Mouse (Mus musculus): ENCODE data around the gene Aldoc. TPM values are rescaled to one million over a fixed set of nuclear protein-coding genes. Genes with fewer than 3 reads are reported as not detected.

The Aldoc gene
- polyA plus RNA-seq, 1 experiment from 2014 or later = 11.2 TPM

- no peak for DNase-seq (ENCODE audit: low spot score)
- WGBS = 92% methylated on average over 2 of the region's 2 CpGs
- H3K27ac ChIP-seq = no peak overlapping the region
- H3K27me3 ChIP-seq (ENCODE audit: insufficient read depth, poor library complexity, severe bottlenecking) = no peaks in the 10 kb centered on the region
- H3K4me1 ChIP-seq = peaks cover 15% of the 10 kb centered on the region
- no peak overlapping the region for H3K4me3 ChIP-seq
- H3K9me3 ChIP-seq = no peaks in the 10 kb centered on the region
- H3K36me3 ChIP-seq = peaks cover 96% of the 10 kb centered on the region
These were observed 4.4 kb upstream of the Aldoc start for GRCm38 (mm10) chr11:78318411-78318810.

GRCm38 (mm10) chr11:78322076-78322831, 514 bp upstream of the Aldoc start:
- Histone ChIP-seq H3K9me3 (no peaks in the 10 kb centered on the region), H3K27ac (peak overlapping the region; percentile 71), H3K36me3 (peaks cover 75% of the 10 kb centered on the region), H3K4me3 (peak overlapping the region; percentile 44), H3K27me3 (ENCODE audit: insufficient read depth, poor library complexity, severe bottlenecking) (no peaks in the 10 kb centered on the region), H3K4me1 (peaks cover 23% of the 10 kb centered on the region)
- WGBS = 69% methylated on average over 2 of the region's 2 CpGs
- no peak for DNase-seq (ENCODE audit: low spot score)

GRCm38 (mm10) chr11:78324000-78324785, 1.4 kb downstream of the Aldoc start:
- peaks cover 30% of the 10 kb centered on the region for H3K4me1 ChIP-seq
- no peak for DNase-seq (ENCODE audit: low spot score)
- H3K4me3 ChIP-seq = no peak overlapping the region
- H3K27me3 ChIP-seq (ENCODE audit: insufficient read depth, poor library complexity, severe bottlenecking) = no peaks in the 10 kb centered on the region
- 87% methylated on average over 15 of the region's 15 CpGs for WGBS
- no peaks in the 10 kb centered on the region for H3K9me3 ChIP-seq
- H3K36me3 ChIP-seq = peaks cover 55% of the 10 kb centered on the region
- H3K27ac ChIP-seq = no peak overlapping the region

GRCm38 (mm10) chr11:78324965-78325364, 2.2 kb downstream of the Aldoc start:
- no peak for DNase-seq (ENCODE audit: low spot score)
- H3K36me3 ChIP-seq = peaks cover 48% of the 10 kb centered on the region
- no peaks in the 10 kb centered on the region for H3K9me3 ChIP-seq
- no peak overlapping the region for H3K4me3 ChIP-seq
- no peaks in the 10 kb centered on the region for H3K27me3 ChIP-seq (ENCODE audit: insufficient read depth, poor library complexity, severe bottlenecking)
- WGBS = 91% methylated on average over 12 of the region's 12 CpGs
- H3K27ac ChIP-seq = no peak overlapping the region
- H3K4me1 ChIP-seq = peaks cover 32% of the 10 kb centered on the region

- peaks cover 29% of the 10 kb centered on the region for H3K36me3 ChIP-seq
- 90% methylated on average over 4 of the region's 4 CpGs for WGBS
- no peaks in the 10 kb centered on the region for H3K27me3 ChIP-seq (ENCODE audit: insufficient read depth, poor library complexity, severe bottlenecking)
- peaks cover 29% of the 10 kb centered on the region for H3K4me1 ChIP-seq
- H3K27ac ChIP-seq = no peak overlapping the region
- DNase-seq (ENCODE audit: low spot score) = no peak
- no peak overlapping the region for H3K4me3 ChIP-seq
- H3K9me3 ChIP-seq = no peaks in the 10 kb centered on the region
These were observed 4.4 kb downstream of the Aldoc start for GRCm38 (mm10) chr11:78327215-78327614.

GRCm38 (mm10) chr11:78327634-78328511, 5.1 kb downstream of the Aldoc start, which contains the start of gene Pigs:
Gene Pigs (plus strand): TSS chr11:78328415.
- peaks cover 22% of the 10 kb centered on the region for H3K4me1 ChIP-seq
- H3K27ac ChIP-seq = peak within 1 kb of the TSS; percentile 85

GRCm38 (mm10) chr11:78328512-78329056, 5.8 kb downstream of the Aldoc start:
- Histone ChIP-seq H3K27me3 (ENCODE audit: insufficient read depth, poor library complexity, severe bottlenecking) (no peaks in the 10 kb centered on the region), H3K4me1 (peaks cover 15% of the 10 kb centered on the region), H3K9me3 (no peaks in the 10 kb centered on the region), H3K27ac (peak overlapping the region; percentile 85), H3K4me3 (peak overlapping the region; percentile 91), H3K36me3 (peaks cover 35% of the 10 kb centered on the region)
- 1% methylated on average over 41 of the region's 41 CpGs for WGBS
- no peak for DNase-seq (ENCODE audit: low spot score)

More at GRCm38 (mm10) chr11:78327634-78328511, 5.1 kb downstream of the Aldoc start, which contains the start of gene Pigs:
- H3K36me3 ChIP-seq = peaks cover 29% of the 10 kb centered on the region
- H3K27me3 ChIP-seq (ENCODE audit: insufficient read depth, poor library complexity, severe bottlenecking) = no peaks in the 10 kb centered on the region
- peak; percentile 98 for DNase-seq (ENCODE audit: low spot score)
- peak within 1 kb of the TSS; percentile 91 for H3K4me3 ChIP-seq
- 11% methylated on average over 37 of the region's 37 CpGs for WGBS
- no peaks in the 10 kb centered on the region for H3K9me3 ChIP-seq

- WGBS = 93% methylated on average over 12 of the region's 12 CpGs
- H3K27me3 ChIP-seq (ENCODE audit: insufficient read depth, poor library complexity, severe bottlenecking) = no peaks in the 10 kb centered on the region
- H3K4me3 ChIP-seq = no peak overlapping the region
- no peaks in the 10 kb centered on the region for H3K9me3 ChIP-seq
- H3K4me1 ChIP-seq = peaks cover 8% of the 10 kb centered on the region
- peak; percentile 65 for DNase-seq (ENCODE audit: low spot score)
- no peak overlapping the region for H3K27ac ChIP-seq
- peaks cover 51% of the 10 kb centered on the region for H3K36me3 ChIP-seq
These were observed 9.9 kb downstream of the Aldoc start for GRCm38 (mm10) chr11:78332676-78333075.

GRCm38 (mm10) chr11:78333992-78334391, 11.2 kb downstream of the Aldoc start:
- peaks cover 59% of the 10 kb centered on the region for H3K36me3 ChIP-seq
- 85% methylated on average over 5 of the region's 5 CpGs for WGBS
- no peaks in the 10 kb centered on the region for H3K9me3 ChIP-seq
- H3K4me3 ChIP-seq = no peak overlapping the region
- H3K27ac ChIP-seq = no peak overlapping the region
- no peak for DNase-seq (ENCODE audit: low spot score)
- H3K27me3 ChIP-seq (ENCODE audit: insufficient read depth, poor library complexity, severe bottlenecking) = no peaks in the 10 kb centered on the region
- H3K4me1 ChIP-seq = peaks cover 4% of the 10 kb centered on the region

- no peak for DNase-seq (ENCODE audit: low spot score)
- WGBS = 95% methylated on average over 8 of the region's 8 CpGs
- H3K36me3 ChIP-seq = peaks cover 83% of the 10 kb centered on the region
These were observed 14.3 kb downstream of the Aldoc start for GRCm38 (mm10) chr11:78337040-78337439.

GRCm38 (mm10) chr11:78341702-78342101, 18.9 kb downstream of the Aldoc start:
- Histone ChIP-seq H3K4me1 (peaks cover 39% of the 10 kb centered on the region), H3K9me3 (no peaks in the 10 kb centered on the region), H3K4me3 (no peak overlapping the region), H3K36me3 (peaks cover 44% of the 10 kb centered on the region), H3K27ac (no peak overlapping the region), H3K27me3 (ENCODE audit: insufficient read depth, poor library complexity, severe bottlenecking) (no peaks in the 10 kb centered on the region)
- 69% methylated on average over 12 of the region's 12 CpGs for WGBS
- no peak for DNase-seq (ENCODE audit: low spot score)

More at GRCm38 (mm10) chr11:78337040-78337439, 14.3 kb downstream of the Aldoc start:
- no peaks in the 10 kb centered on the region for H3K9me3 ChIP-seq
- no peak overlapping the region for H3K4me3 ChIP-seq
- H3K27ac ChIP-seq = no peak overlapping the region
- no peaks in the 10 kb centered on the region for H3K4me1 ChIP-seq
- H3K27me3 ChIP-seq (ENCODE audit: insufficient read depth, poor library complexity, severe bottlenecking) = no peaks in the 10 kb centered on the region

Data from heart, embryonic 10.5 days (tissue).